Mouse (Mus musculus) heart, embryonic 10.5 days (tissue): ENCODE data around the gene Btbd35f24. TPM values are rescaled to one million over a fixed set of nuclear protein-coding genes. Genes with fewer than 3 reads are reported as not detected.
"Not testable (repeated sequence)": the region's sequence is repeated elsewhere in the genome, so short reads cannot be mapped to it uniquely, and the experiment has no call there.

Experiments
- DNase-seq: peaks from one replicate; pipeline ENCODE4 v3.0.0-alpha.2; 2017; ENCODE audit warnings: low spot score
- H3K27ac ChIP-seq: fragments of 300-500 bp; sonication (generic); 2 replicates; pipeline ENCODE4 v1.5.1; 2016; ENCODE audit warnings: mild to moderate bottlenecking
- H3K27me3 ChIP-seq: fragments of 300-500 bp; sonication (generic); 2 replicates; pipeline ENCODE4 v1.6.1; 2016; ENCODE audit warnings: mild to moderate bottlenecking; ENCODE audit not compliant: poor library complexity, insufficient read depth, severe bottlenecking
- H3K36me3 ChIP-seq: fragments of 300-500 bp; sonication (generic); 2 replicates; pipeline ENCODE4 v1.6.1; 2016; ENCODE audit warnings: mild to moderate bottlenecking, moderate library complexity
- H3K4me1 ChIP-seq: fragments of 300-500 bp; sonication (generic); 2 replicates; pipeline ENCODE4 v1.6.1; 2016; ENCODE audit warnings: mild to moderate bottlenecking
- H3K4me3 ChIP-seq: fragments of 300-500 bp; sonication (generic); 2 replicates; pipeline ENCODE4 v1.5.1; 2016; ENCODE audit warnings: mild to moderate bottlenecking, moderate library complexity
- H3K9me3 ChIP-seq: fragments of 300-500 bp; sonication (generic); 2 replicates; pipeline ENCODE4 v1.6.1; 2016; ENCODE audit warnings: mild to moderate bottlenecking, moderate library complexity
- WGBS: fragments of 180-500 bp; shearing (Covaris S2); methylation state at CpG from one replicate; pipeline ENCODE4 v1.1.7; 2016; 5-methylcytosine and 5-hydroxymethylcytosine counted together
- polyA plus RNA-seq: library from polyadenylated mRNA; unstranded; fragments of >200 nt; fragmentation: Nextera tagmentation; extraction: Ambion mirVana; gene quantifications from 2 replicates; pipeline ENCODE4 v1.2.1, GENCODE M21; 2016

Btbd35f24 gene
- not detected in 2 replicates for polyA plus RNA-seq

DNA sequence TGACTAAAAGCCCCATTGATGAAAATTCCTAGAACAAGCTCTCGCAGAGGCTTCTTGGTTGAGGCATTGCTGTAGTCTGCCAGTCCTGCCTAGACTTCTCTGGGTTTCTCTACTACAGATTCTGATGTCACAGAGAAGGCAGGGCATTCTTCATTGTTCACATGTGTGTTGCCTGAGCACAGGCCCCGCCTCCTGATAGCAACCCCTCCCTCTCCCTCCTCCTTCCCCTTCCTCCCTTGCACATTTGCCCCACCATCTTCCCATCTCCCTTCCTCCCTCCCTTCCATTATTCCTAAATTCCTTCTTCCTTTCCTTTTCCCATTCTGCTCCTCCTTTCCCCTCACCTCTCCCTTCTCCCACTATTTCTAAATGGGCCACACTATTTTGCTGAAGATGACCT, at the start of gene Btbd35f24:
Btbd35f24 (minus strand) TSS at position 101 of the 400 bp plus-strand sequence.
- DNase-seq, H3K27me3 ChIP-seq, H3K36me3 ChIP-seq, H3K4me1 ChIP-seq, H3K9me3 ChIP-seq, H3K4me3 ChIP-seq, H3K27ac ChIP-seq: not testable (repeated sequence)
- 78% methylated on average over 1 of the region's 2 CpGs for WGBS

Other genes starting within 250 kb of the Btbd35f24 start
- not detected in 2 replicates for gene Btbd35f23, start 119.0 kb downstream of the Btbd35f24 start, polyA plus RNA-seq
- gene Btbd35f11, start 247.9 kb upstream of the Btbd35f24 start, polyA plus RNA-seq, result not detected in 2 replicates